Mouse (Mus musculus): Measurements from ENCODE around the gene Bglap3. TPM values are rescaled to one million over a fixed set of nuclear protein-coding genes. Genes with fewer than 3 reads are reported as not detected.
"Not testable (repeated sequence)": the region's sequence is repeated elsewhere in the genome, so short reads cannot be mapped to it uniquely, and the experiment has no call there.

Bglap3 gene
- total RNA-seq (2022): 1 to 10 TPM in 2 of 4 experiments, under 1 TPM in 2; 0.63 to 2.3 (median 1.3) TPM

DNA sequence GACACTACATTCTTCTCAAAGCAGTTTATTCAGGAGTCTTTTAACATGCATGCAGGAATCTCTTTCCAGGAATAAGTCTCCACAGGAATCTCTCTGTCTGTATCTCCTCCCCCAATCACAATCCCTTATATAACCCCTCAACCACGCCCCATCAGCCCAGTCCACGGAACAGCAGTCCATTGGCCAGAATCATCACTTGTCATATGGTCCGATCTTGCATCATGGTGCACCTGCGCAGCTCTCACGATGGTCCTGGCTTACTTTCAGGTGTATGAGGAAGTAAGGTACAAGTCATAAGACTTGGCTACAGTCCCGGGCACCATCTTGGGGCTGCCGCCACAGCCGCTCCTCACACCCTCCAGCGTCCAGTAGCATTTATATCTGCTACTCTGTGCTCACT is at the start of gene Bglap3:
Gene Bglap3 (minus strand): TSS at position 101 of the 400 bp plus-strand sequence.
- not testable (repeated sequence) for DNase-seq (ENCODE audit: low spot score in 2 of 2)

DNA sequence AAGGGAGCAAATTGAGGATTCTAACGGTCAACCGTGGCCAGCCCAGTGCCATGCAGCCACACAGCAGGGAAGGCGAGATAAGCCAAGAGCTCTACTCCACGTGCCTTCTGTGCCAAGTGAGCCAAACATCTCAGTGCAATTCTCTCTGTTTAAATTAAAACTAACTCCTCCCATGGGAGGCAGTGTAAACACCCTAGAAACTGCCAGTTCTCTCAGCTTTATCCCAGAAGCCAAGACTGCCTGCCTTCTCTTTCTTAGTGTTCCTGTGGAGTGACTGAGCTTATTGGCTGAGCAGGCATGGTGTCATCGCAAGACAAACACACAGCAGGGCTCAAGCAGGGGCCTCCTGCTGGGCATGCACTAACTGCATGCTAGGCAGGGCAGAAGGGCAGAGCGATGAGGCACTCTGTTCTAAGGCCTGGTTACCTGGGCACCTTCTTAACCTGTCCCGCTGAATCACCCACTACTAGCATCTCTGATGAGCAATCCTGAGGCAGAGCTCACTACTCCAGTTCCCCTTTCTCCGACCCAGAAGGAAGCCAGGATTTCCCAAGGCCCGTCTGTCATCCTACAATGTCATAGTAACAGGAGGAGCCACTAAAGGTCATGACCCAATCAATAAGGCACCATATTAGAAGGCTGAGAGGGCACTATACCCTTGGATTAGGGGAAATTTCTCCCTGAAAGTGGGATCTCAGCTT is 49.6 kb upstream of the Bglap3 start:
- no peak for DNase-seq (ENCODE audit: low spot score in 2 of 2)

DNA sequence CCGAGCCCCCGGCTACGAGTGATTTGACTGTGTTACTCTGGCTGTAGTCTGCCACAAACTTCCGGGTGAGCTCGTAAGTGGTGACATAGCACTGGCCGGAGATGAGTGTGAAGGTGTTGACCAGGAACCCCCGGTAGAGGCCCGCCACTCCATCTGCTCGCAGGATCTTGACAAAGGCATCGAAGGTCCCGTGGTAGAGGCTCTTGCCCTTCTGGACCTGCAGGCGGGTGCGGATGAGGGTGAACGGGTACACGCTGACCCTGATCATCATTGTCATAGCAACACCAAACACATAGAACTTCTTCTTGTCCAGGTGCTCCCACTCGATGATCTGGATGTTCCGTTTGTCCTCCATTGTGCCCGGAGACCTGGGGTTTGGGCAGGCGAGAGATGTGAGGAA is 48.2 kb upstream of the Bglap3 start:
- no peak for DNase-seq (ENCODE audit: low spot score in 2 of 2)

- no peak for DNase-seq (ENCODE audit: low spot score in 2 of 2)
Measured at GRCm38 (mm10) chr3:88418016-88418415, 45.5 kb upstream of the Bglap3 start.

DNA sequence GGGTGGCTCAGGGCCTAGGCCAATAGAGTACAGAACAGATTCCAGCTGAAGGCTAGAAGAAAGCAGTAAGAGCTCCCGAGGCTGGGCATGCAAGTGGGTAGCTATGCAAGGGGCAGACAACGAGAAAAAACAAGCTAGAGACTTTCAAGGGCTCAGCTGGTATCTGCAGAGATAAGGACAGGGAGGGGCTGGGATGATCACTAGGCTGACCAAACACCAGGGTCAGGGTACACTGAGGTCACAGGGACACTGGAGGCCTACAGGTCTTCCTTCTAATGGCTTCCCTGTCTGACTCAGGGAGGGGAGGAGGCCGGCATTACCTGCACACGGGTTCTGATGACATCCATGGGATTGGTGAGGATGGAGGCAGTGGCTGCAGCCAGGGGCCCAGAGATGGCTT is 43.1 kb upstream of the Bglap3 start:
- no peak for DNase-seq (ENCODE audit: low spot score in 2 of 2)

GRCm38 (mm10) chr3:88412636-88413035 is 40.1 kb upstream of the Bglap3 start:
- DNase-seq (ENCODE audit: low spot score in 2 of 2): no peak

GRCm38 (mm10) chr3:88411681-88412080 is 39.1 kb upstream of the Bglap3 start:
- DNase-seq (ENCODE audit: low spot score in 2 of 2): no peak

DNA sequence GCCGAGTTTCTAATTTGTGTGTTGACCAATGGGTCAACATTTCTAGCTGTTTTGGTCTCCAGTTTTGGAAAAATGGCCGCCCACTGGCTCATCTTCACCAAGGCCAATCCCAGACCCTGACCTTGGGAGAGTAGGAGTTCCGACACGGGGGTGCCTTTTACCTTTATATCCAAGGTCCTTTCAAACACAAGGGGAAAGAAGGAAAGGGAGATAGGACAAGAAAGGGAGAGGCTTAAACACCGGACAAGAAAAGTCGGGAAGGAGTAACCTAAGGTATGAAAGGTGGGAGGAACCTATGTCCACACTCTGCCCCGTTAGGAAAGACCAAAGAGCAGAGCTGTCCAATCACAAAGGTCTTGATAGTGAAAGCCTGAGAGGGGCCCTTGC is 38.1 kb upstream of the Bglap3 start:
- no peak for DNase-seq (ENCODE audit: low spot score in 2 of 2)

- peak; percentile 86 to 90 for DNase-seq (ENCODE audit: low spot score in 2 of 2)
Measured at GRCm38 (mm10) chr3:88409741-88410644, 37.5 kb upstream of the Bglap3 start, which contains the start of gene Pmf1. Gene Pmf1, minus strand, starts transcription at chr3:88410331.

DNA sequence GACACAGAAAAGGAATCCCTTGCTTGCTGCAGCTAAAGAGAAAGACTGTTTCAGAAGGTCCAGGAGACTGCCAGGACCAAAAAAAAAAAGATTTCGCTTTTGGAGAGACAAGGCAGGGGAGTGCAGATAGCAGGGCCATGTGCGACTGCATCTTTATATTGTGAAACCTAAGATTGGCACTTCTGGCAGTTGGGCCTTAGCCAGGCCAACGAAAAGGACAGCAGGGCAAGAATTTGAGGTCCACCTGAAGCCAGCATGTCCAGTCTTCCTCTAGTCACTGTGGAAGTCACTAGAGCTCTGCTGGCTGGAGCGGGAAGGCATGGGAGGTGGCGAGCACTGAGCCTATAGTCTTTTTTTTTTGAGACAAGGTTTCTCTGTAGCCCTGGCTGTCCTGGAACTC is 36.4 kb upstream of the Bglap3 start:
- no peak for DNase-seq (ENCODE audit: low spot score in 2 of 2)

DNA sequence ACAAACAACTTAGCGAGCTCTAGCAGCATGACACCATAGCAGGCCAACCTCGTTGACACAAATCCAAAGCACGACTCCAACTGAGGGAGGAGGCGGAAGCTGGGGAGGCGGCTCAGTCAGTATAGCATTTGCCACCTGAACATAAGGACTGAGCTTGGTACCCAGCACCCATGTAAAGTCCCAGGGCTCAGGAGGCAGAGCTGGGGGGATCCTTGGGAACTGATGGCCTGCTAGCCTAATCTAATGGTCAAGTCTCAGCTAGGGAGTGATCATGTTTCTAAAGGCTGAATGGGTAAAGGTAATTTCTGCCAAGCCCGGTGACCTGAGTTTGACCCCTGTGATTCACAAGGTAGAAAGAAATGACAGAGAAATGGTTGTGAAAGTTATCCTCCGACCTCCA is 35.0 kb upstream of the Bglap3 start:
- no peak for DNase-seq (ENCODE audit: low spot score in 2 of 2)

DNA sequence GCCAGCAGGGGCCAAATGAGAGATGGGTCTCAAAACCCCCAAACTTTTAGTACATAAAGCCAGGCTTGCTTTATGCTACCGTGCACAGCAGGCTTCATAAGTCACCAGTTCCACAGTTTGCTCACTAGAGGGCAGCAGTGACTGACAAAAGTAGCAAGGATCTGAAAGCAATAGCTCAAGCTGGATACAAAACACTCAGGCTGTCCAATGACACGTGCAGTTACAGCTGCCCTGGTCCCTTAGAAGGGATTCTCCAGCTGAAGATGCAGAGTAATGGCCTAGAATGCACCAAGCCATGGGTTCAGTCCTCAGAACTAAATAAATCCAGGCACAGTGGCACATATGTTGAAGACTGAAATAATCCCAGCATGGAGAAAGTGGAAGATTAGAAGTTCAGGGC is 34.5 kb upstream of the Bglap3 start:
- DNase-seq (ENCODE audit: low spot score in 2 of 2): peak; percentile 42 to 52

DNA sequence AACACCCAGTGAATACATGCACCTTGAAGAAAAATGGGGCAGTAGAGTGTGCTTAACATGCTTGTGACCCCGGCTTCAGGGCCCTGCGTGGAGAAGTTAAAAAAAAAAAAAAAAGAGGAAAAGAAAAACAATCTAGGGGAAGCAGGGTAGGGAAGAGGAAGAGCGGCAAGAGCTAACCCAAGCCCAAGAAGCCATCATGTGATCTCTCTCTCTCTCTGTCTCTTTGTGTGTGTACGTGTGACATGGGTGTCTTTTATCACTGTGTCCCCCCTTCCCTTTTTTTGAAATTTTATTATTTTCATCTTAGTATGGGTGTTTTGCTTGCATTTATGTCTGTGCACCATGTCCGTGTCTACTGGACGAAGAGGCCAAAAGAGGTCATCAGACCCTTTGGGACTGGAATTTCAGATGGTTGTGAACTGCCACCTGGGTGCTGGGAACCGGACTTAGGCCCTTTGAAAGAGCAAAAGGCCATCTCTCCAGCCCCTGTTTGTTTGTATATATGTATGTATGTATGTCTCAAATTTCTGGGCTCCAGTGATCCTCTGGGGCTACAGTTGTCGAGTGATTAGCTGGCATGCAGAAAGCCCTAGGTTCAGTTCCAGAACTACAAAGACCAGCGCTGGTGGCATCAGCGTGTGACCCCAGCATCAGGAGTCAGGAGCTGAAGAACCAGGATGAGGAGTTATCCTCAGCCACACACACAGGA is 31.1 kb upstream of the Bglap3 start:
- DNase-seq (ENCODE audit: low spot score in 2 of 2): no peak

DNA sequence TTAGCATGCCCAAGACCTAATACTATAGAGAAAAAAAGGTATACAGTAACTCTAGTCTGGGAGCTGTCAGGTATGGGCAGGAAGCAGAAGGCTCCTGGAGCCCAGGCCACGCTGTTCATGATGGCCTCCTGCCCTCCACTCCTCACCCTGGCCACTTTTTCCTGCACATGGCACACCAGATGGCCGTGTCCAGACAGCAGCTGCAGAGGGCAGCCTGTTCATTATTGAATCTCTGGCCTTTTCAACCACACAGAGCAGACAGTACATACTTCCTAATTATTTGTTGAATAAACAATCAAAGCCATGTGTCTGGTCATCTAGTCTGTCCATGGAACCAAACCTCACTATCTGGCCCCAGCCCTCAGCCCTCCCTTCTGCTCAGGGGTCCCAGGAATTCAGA is 26.1 kb upstream of the Bglap3 start:
- no peak for DNase-seq (ENCODE audit: low spot score in 2 of 2)

- DNase-seq (ENCODE audit: low spot score in 2 of 2): no peak
Measured at GRCm38 (mm10) chr3:88395742-88396141, 23.2 kb upstream of the Bglap3 start.

GRCm38 (mm10) chr3:88395288-88395687 is 22.7 kb upstream of the Bglap3 start:
- no peak for DNase-seq (ENCODE audit: low spot score in 2 of 2)

DNA sequence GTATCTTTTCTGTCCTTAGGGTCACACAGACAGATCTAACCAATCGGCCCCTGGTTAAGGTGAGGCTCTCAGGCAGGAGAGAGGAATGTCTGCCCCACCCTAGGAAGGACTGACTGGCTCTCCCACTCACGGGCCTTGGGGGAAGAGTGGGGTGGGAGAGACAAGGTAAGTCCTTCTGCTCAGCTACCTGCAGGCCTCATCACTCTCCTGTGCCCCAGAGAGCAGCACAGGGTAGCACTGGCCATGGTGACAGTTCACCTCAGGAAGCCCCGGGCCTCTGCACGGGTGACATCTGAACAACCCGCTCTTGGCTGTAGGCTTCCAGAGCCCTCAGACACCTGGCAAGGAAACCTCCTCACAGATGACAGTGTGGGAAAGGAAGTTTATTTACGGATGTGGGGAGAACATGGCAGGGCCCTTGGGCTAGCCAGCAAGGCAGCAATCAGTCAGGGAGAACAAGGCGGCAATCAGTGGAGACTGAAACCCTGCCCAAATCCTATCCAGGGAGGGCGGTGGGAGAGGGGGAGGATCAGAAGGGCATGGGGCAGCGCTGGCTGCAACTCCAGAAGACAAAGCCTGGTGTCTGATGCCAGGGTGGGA is 21.3 kb upstream of the Bglap3 start:
- no peak for DNase-seq (ENCODE audit: low spot score in 2 of 2)

GRCm38 (mm10) chr3:88384364-88384763 is 11.8 kb upstream of the Bglap3 start, which contains the start of gene Bglap:
Gene Bglap, minus strand, starts transcription at chr3:88384464.
- DNase-seq (ENCODE audit: low spot score in 2 of 2): no peak

DNA sequence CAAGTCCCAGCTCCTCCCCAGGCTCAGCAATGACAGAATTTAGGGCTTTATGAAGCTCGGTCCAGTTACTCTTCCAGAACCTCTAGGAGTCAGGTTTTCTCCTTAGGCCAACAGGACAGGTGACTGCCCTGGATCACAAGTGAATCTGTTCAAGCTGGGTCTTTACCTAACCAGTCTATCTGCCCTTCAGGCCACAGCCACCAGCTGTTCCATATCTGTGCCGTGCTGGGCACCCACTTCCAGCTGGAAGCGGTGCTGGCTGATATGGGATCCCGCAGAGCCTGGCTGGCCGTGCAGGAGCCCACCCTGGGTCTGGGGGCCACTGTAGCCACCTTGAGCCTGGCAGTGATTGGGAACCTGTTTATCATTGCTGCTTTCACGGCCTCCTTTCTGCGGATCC is 9.8 kb upstream of the Bglap3 start:
- DNase-seq (ENCODE audit: low spot score in 2 of 2): not testable (repeated sequence)

GRCm38 (mm10) chr3:88381389-88382315 is 9.1 kb upstream of the Bglap3 start:
- not testable (repeated sequence) for DNase-seq (ENCODE audit: low spot score in 2 of 2)
